Mouse (Mus musculus): ENCODE measurements around the gene Psg16.
A peak's percentile ranks its signal among the peaks of the same experiment; 100 is the strongest.

Gene Psg16

DNA sequence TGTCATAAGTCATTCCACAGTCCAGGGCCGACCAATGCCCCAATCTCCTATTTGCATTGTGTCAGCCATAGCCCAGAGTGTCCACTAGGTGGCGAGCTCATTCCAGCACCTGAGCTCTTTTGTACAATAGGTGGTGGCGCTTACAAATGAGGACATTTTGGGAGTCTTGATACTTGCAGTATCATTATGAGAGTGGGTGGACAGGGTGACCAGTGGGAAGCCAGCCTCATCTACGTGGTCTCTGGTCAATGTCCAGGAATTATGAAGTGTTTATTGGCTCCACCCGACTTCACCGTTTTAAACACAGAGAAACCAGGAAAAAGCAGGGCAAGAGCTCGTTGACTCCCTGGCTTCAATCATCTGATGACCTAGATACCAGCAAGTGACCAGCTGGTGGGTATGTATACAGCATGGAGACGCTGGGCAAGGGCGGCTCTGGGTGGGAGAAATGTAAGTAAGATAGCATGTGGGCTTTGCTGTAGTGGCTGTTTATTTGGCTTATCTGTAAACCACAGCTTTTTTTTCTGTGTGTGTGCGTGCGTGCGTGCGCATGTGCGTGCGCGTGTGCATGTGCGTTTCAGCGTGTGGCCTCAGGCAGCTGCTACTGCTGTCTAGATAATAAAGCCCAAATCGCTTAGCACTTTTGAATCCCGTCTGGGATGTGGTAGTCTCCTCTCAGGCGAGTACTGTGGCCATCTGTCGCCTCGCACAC, at the start of gene Psg16:
Gene Psg16, plus strand, starts transcription at position 137 of the 712 bp plus-strand sequence.
- peak; percentile 40 to 53 for DNase-seq

GRCm38 (mm10) chr7:17024141-17024540, 49.7 kb upstream of the Psg16 start:
- peak; percentile 74 to 78 for DNase-seq

DNA sequence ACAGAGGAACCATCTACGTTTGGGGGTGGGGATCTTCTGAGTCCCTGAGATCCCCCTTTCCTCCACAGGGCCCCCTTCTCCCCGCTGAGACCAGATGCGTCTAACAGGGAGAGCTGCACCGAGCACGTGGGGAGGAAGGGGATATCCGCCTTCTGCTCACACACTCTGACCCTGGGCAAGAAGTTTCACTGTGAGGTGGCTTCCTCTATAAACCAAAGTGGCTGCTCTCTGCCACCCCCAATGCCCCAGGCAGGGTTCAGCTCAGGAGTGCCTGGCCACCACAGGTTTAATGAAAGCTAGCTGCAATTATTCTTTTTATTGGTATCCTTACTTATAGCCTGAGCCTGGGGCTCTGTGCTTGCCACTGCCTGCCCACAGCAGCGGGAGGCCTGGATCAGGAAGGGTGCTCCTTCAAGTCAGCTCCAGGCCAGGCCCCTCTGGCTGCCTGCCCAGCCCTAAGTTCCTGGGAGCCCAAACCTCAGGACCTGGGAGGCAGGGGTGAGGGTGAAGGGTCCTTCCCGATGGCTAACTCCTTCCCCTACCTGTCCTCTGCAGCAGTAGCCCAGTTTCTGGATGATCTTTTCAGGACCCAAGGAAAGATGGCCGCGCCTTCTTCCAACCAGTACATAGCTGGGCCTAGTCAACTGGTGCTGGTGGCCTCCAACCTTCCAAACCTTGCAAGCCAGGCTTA, 48.9 kb upstream of the Psg16 start:
- DNase-seq = peak; percentile 40 to 59

DNA sequence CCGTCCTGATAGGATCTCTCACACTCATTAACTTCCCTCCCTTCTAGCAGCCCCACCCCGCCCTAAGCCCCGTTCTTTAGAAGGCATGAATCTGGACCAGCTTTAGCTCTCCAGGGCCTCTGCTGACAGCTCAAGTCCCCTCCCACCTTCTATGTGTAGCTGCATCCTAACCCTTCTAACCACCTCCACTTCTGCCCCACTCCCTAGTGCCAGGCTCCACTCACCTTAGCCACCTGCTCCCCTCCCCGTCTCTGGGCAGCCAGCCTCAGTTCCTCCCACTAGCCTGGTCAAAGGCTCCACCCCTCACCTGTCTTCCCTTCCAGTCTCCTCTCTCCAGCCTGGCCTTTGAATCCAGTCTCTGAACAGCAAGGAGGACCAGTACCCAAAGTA, 48.3 kb upstream of the Psg16 start:
- peak in 1 of 2 experiments; percentile 39 for DNase-seq

- DNase-seq = no peak
These were observed 47.8 kb upstream of the Psg16 start for GRCm38 (mm10) chr7:17025896-17026622.

DNA sequence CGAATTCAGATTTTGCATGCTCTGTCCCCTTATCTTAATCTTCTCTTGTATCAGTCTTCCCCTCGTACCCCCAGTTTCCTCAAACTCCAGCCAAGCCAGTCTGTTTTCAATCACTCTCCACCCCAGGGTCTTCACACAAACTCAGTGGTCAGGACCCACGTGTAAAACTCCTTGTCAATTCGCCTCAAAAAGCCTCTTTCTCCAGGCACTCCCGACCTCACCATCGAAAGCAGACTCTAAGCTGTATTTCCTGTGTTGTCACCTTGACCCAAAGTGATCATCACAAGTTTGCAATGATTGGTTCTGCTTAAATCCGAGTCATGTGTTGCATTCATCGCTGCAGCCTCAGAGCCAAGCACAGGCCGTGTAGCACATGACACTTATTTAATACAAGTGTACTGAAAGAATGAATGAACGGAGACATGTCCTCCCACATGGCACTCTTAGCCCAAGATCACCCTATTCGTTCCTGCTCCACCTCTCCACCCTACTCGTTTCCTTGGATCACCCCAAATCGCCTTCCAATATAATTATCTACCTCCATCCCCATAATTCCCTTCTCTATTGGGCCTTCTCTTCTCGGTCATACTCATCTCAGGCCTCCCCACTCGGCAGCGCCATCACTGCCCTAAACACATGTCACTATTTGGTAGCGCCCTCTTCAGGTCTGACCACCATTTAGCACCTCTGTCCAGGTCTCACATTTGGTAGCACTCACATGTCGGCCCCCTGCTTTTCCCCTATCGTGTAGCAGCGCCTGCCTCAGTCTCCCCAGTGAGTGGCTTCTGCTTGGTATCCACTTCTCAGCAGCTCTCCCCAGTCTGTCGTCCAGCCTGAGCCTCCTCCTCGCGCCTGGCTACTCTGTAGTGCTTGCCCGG, 46.9 kb upstream of the Psg16 start:
- DNase-seq = peak; percentile 63 to 70

DNA sequence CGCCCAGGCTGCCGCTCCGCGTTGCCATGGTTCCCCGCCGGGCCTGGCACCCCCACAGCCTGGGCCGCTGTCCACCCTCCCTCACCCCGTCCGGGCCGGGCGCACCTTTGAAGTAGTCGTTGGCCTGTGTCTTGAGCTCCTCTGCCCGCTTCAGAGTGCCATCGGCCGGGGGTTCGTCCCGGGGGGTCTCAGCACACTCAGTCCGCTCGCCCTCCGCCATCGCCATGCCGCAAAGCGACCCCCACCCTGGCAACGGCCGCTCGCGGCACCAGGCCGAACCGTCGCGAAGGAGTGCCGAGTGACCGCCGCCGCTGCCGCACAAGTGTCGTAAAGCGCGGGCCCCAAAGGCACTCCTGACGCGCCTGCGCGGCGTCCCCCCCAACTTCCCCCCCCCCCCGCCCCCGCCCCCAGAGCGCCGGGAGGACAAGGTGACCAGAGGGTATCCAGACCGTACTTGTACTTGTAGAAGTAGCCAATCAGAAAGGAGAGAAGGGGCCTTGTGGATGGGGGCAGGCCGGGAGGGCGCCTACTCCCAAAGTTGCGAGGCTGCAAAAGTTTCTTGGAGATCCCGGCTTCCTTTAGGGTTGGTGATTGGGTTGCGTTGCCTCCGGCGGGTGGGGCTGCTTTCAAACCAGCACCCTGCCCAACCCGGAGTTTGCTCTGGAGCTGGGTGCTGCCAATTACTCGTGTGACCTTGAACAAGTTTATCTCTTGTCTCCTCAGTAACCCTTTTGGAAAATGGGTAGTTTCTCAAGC, 46.1 kb upstream of the Psg16 start, which contains the start of gene Ppp5c:
Gene Ppp5c, minus strand, starts transcription at position 337 of the 756 bp plus-strand sequence.
- peak; percentile 88 to 93 for DNase-seq

DNA sequence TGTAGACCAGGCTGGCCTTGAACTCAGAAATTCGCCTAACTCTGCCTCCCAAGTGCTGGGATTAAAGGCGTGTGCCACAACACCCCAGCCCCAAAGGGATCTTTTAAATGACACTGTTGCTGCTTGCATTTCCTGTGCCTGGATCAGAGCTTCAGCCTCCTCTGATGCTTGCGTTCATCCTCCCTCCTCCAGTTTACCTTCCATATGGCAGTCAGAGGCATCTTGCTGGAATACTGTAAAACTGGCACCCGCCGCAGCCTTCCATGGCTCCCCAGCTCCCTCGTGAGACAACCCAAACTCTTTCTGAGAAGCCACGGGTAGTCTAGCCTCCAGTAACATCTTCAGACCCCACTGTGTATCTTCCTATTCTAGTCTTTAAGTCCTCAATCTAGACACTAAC, 44.9 kb upstream of the Psg16 start:
- no peak for DNase-seq

DNA sequence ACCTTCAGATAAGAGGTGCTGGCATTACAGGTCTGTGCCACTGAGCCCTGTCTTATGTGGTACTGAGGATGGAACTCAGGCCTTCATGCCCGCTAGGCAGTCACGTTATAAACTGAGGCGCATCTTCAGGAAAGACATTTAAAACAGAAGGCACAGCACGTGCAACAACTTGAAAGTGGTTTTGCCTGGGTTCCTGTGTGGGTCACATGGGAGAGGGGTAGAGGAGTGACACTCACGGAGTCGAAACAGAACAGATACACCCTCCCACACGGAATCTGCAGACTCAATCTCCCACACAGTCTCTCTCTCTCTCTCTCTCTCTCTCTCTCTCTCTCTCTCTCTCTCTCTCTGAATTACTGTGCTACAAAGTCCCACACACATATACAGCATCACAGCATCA, 43.6 kb upstream of the Psg16 start:
- no peak for DNase-seq

DNA sequence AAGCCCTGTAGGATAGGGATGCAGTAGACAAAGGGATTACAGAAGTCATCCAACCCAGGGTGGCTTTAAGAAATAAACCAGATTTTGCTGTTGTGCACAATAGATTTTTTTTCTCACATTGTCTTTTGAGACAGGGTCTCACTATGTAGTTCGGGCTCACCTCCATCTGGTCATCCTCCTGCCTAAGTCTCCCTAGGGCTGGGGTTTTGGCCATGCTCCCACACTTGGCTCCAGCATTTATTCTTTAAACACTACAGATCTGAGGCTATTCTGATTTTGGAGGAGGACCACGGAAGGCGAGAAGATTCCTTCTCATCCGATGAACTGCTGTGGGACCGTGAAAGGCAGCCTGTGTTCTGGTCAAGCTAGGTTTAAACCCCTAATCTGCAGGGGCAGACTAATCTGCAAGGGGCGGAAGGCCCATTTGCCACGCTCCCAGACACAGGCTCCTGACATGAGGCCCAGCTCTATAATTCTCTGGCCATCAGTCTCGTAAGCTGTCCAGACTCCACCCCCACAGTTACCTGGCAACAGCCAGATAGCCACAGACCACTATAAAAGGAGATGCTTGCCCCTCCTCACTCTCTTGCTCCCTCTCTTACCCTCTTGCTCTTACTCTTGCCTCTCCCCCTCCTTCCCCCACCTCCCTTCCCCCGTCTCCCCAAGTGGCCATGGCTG, 35.7 kb upstream of the Psg16 start:
- no peak for DNase-seq

- DNase-seq = no peak
These were observed 34.5 kb upstream of the Psg16 start for GRCm38 (mm10) chr7:17039373-17039772.

GRCm38 (mm10) chr7:17045743-17046142, 28.1 kb upstream of the Psg16 start:
- no peak for DNase-seq

GRCm38 (mm10) chr7:17047041-17047682, 26.7 kb upstream of the Psg16 start:
- DNase-seq = no peak

GRCm38 (mm10) chr7:17048431-17049190, 25.2 kb upstream of the Psg16 start:
- no peak for DNase-seq

DNA sequence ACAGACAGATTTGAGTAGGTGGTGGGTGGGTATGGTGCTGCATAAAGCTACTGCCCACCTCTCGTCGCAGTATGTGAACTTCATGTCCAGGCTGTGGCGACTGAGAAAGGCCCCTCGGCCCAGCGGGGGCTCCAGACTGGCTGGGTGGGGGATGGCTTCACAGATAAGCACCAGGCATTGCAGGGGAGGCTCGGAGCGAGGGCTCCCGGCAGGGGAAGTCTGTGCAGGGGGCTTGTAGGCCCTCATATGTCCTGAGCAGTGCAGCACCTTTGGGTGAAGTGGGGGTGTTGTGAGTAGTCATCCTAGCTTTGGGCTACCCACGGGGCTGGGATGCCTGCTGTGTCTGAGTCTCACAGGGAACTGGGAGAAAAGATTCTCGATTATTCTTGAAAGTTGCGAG, 23.3 kb upstream of the Psg16 start:
- DNase-seq = no peak

- peak; percentile 68 to 77 for DNase-seq
These were observed 22.8 kb upstream of the Psg16 start for GRCm38 (mm10) chr7:17050933-17051594.

- no peak for DNase-seq
These were observed 19.4 kb upstream of the Psg16 start for GRCm38 (mm10) chr7:17054325-17054989.

DNA sequence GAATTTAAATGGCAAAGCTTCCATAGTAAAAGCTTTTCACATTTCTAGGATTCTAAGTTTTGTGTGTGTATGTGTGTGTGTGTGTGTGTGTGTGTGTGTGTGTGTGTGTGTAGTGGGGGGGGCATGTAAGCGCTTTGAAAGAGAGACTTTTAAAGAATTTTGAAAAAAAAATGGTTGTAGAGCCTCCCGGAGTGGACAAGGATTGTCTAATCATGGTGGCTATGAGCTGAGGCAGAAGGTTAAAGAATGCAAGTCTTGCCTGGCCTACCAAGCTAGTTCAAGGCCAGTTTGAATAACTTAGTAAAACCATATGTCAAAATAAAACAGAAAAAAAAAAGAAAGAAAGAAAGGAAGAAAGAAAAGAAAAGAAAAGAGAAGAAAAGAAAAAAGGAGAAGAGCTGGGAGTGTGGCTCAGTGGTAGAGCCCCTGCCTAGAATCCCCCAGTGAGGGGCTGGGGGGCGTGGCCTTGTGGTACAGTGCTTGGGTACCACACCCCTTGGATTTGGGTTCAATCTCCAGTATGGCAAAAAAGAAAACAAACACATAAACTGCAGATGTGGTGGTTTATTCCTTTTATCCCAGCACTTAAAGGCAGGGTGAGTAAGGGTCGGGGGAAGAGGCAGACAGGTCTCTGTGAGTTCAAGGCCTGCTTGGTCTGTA, 18.4 kb upstream of the Psg16 start:
- no peak for DNase-seq

Measured in lung, adult 18-20 months (tissue).